Mouse (Mus musculus): ENCODE measurements around the gene Large1. TPM values are rescaled to one million over a fixed set of nuclear protein-coding genes. Genes with fewer than 3 reads are reported as not detected.

Large1 gene
- polyA plus RNA-seq, 1 experiment from 2014 or later = 17.0 TPM

DNA sequence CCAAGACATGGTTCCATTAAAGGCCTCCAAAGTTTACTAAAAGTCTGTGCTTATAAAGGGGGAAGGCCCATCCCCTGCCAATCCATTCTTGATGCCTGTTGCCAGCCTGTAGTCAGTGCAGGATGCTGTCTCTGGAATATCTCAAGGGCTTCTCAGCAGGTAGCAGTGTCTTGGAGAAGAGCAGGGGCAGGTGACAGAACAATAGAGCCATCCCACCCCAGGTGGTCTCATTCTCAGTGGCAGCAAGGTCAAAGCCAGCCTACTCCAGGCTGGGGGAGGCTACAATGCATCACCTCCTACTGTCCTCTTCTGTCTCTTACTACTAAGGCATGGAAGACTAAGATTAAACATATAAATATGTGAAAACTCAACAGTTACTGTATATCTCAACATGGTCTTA, 323.6 kb downstream of the Large1 start:
- H3K27ac ChIP-seq (ENCODE audit: low read length) = no peak overlapping the region
- H3K4me2 ChIP-seq (ENCODE audit: low read length) = no peak overlapping the region
- no peak overlapping the region for H3K9ac ChIP-seq (replicated peaks; ENCODE audit: low read depth, low read length)
- no peak overlapping the region for H3K4me3 ChIP-seq (replicated peaks; ENCODE audit: low read length)
- no peaks in the 10 kb centered on the region for H3K36me3 ChIP-seq (ENCODE audit: control insufficient read depth, insufficient read depth)
- no peaks in the 10 kb centered on the region for H3K9me3 ChIP-seq (ENCODE audit: control insufficient read depth, low read length)
- H3K4me1 ChIP-seq (replicated peaks; ENCODE audit: control insufficient read depth, insufficient read depth, low read length) = no peaks in the 10 kb centered on the region
- H3K27me3 ChIP-seq (replicated peaks; ENCODE audit: control insufficient read depth, insufficient read depth, low read length) = no peaks in the 10 kb centered on the region
- no peak for ATAC-seq

DNA sequence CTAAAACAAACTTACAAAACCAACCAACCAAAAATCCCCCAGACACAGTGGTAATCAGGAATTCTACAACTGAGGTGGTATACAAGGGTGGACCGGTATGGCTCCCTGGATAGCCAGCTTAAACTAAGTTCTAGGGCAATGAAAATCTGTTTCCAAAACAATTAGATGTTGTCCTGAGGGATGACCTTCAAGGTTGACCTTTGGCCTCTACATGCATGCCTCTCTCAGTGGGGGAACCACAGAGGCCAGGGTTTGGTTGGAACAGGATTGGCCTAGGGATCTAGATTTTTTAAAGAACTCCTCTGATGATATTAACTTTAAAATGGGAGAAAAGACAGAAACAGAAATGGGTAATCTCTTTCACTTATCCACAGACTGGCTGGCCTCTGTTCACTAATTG, 335.1 kb downstream of the Large1 start:
- Histone ChIP-seq H3K9me3 (ENCODE audit: control insufficient read depth, low read length) (no peaks in the 10 kb centered on the region), H3K36me3 (ENCODE audit: control insufficient read depth, insufficient read depth) (no peaks in the 10 kb centered on the region), H3K4me2 (ENCODE audit: low read length) (no peak overlapping the region), H3K27me3 (replicated peaks; ENCODE audit: control insufficient read depth, insufficient read depth, low read length) (no peaks in the 10 kb centered on the region), H3K4me1 (replicated peaks; ENCODE audit: control insufficient read depth, insufficient read depth, low read length) (0 out of 2 replicates have a peak, but pooled peaks cover 3% of the 10 kb centered on the region), H3K27ac (ENCODE audit: low read length) (no peak overlapping the region), H3K4me3 (replicated peaks; ENCODE audit: low read length) (no peak overlapping the region), H3K9ac (replicated peaks; ENCODE audit: low read depth, low read length) (no peak overlapping the region)
- ATAC-seq = no peak
- WGBS = 85% methylated on average over 1 of the region's 1 CpGs

DNA sequence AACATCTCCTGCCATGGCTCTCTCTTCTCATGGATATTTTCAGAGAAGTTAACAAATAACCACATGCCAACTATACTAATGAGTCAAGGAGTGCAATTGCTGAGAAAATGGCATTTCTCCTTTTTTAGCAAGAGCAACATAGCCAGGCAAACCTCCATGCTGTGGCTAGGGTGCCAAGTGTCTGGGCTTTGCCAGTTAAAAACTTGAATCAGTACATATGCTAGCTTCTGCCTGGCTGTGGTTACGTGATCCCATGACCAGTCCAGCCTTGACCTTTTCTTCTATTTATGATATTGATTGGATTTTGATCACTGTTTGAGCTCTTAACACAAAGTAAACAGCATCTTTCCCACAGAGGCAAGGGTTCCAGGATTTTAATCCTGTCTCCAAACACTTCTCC, 335.7 kb downstream of the Large1 start:
- no peak overlapping the region for H3K27ac ChIP-seq (ENCODE audit: low read length)
- 0 out of 2 replicates have a peak, but pooled peaks cover 3% of the 10 kb centered on the region for H3K4me1 ChIP-seq (replicated peaks; ENCODE audit: control insufficient read depth, insufficient read depth, low read length)
- no peak overlapping the region for H3K4me2 ChIP-seq (ENCODE audit: low read length)
- no peak overlapping the region for H3K4me3 ChIP-seq (replicated peaks; ENCODE audit: low read length)
- no peaks in the 10 kb centered on the region for H3K36me3 ChIP-seq (ENCODE audit: control insufficient read depth, insufficient read depth)
- no peak for ATAC-seq
- H3K9ac ChIP-seq (replicated peaks; ENCODE audit: low read depth, low read length) = no peak overlapping the region
- no peaks in the 10 kb centered on the region for H3K9me3 ChIP-seq (ENCODE audit: control insufficient read depth, low read length)
- no peaks in the 10 kb centered on the region for H3K27me3 ChIP-seq (replicated peaks; ENCODE audit: control insufficient read depth, insufficient read depth, low read length)
- WGBS = 80% methylated on average over 1 of the region's 1 CpGs

DNA sequence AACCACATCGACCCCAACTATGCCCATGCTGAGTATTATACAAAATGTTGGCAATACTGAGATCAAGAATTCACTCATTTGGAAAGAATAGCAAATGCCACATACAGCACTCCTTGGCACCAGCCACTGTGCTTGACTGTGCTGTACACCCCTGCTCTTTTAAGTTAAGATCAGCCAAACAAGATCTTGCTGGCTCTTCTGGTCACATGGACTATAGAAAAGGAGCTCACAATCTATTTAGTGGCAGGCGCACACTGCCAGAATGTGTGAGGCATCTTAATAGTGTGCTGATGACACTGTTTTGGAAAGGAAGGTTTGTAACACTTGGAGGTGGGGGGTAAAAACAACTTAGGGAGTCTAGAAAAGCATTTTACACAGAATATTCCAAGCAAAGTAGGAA, 337.0 kb downstream of the Large1 start:
- H3K9ac ChIP-seq (replicated peaks; ENCODE audit: low read depth, low read length) = no peak overlapping the region
- H3K4me2 ChIP-seq (ENCODE audit: low read length) = no peak overlapping the region
- ATAC-seq = peak; percentile 18; the same call in 1 of the 2 replicates
- no peak overlapping the region for H3K4me3 ChIP-seq (replicated peaks; ENCODE audit: low read length)
- no peaks in the 10 kb centered on the region for H3K9me3 ChIP-seq (ENCODE audit: control insufficient read depth, low read length)
- 87% methylated on average over 2 of the region's 2 CpGs for WGBS
- H3K27ac ChIP-seq (ENCODE audit: low read length) = no peak overlapping the region
- no peaks in the 10 kb centered on the region for H3K36me3 ChIP-seq (ENCODE audit: control insufficient read depth, insufficient read depth)
- 0 out of 2 replicates have a peak, but pooled peaks cover 3% of the 10 kb centered on the region for H3K4me1 ChIP-seq (replicated peaks; ENCODE audit: control insufficient read depth, insufficient read depth, low read length)
- H3K27me3 ChIP-seq (replicated peaks; ENCODE audit: control insufficient read depth, insufficient read depth, low read length) = no peaks in the 10 kb centered on the region

DNA sequence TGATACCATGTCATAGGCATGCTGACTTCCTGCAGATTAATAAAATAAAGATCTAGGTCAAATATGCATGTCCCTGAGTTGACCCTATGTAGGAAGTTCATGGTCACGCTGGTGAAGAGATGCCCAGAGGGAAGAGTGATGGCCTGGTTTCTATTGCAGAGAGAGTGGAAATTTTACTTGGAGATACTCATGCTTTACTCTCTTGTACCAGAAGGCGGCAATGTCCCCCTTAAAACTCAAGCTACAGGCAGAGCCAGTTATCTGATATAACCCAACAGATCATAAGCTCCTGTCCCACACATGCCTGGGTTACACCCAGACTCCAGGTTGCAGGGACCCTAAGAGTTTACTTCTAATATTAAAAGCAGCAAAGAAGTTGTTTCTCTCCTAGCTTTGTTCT, 345.9 kb downstream of the Large1 start:
- Histone ChIP-seq H3K27me3 (replicated peaks; ENCODE audit: control insufficient read depth, insufficient read depth, low read length) (no peaks in the 10 kb centered on the region), H3K4me2 (ENCODE audit: low read length) (no peak overlapping the region), H3K36me3 (ENCODE audit: control insufficient read depth, insufficient read depth) (no peaks in the 10 kb centered on the region), H3K4me3 (replicated peaks; ENCODE audit: low read length) (no peak overlapping the region), H3K27ac (ENCODE audit: low read length) (no peak overlapping the region), H3K4me1 (replicated peaks; ENCODE audit: control insufficient read depth, insufficient read depth, low read length) (peaks cover 7% of the 10 kb centered on the region), H3K9me3 (ENCODE audit: control insufficient read depth, low read length) (no peaks in the 10 kb centered on the region), H3K9ac (replicated peaks; ENCODE audit: low read depth, low read length) (no peak overlapping the region)
- ATAC-seq = peak; percentile 34
- WGBS = 72% methylated on average over 2 of the region's 2 CpGs

DNA sequence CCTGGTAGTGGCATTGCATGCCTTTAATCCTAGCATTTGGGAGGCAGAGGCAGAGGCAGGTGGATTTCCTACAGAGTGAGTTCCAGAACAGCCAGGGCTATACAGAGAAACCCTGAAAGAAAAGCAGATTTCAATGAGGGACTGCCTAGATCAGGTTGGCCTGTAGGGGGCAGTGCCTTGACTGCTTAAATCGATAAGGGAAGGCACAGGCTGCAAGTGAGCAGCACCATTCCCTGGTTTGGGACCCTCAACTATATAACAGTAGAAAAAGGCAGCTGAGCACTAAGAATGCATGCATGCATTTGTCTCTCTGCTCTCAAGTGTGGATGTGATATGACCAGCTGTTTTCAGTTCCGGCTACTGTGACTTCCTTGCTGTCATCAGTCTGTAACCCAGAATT, 349.5 kb downstream of the Large1 start:
- Histone ChIP-seq H3K4me3 (replicated peaks; ENCODE audit: low read length) (no peak overlapping the region), H3K4me2 (ENCODE audit: low read length) (no peak overlapping the region), H3K9ac (replicated peaks; ENCODE audit: low read depth, low read length) (no peak overlapping the region), H3K4me1 (replicated peaks; ENCODE audit: control insufficient read depth, insufficient read depth, low read length) (peaks cover 7% of the 10 kb centered on the region), H3K9me3 (ENCODE audit: control insufficient read depth, low read length) (no peaks in the 10 kb centered on the region), H3K27ac (ENCODE audit: low read length) (no peak overlapping the region), H3K36me3 (ENCODE audit: control insufficient read depth, insufficient read depth) (no peaks in the 10 kb centered on the region), H3K27me3 (replicated peaks; ENCODE audit: control insufficient read depth, insufficient read depth, low read length) (no peaks in the 10 kb centered on the region)
- peak; percentile 68 for ATAC-seq
- 44% methylated on average over 2 of the region's 2 CpGs for WGBS

DNA sequence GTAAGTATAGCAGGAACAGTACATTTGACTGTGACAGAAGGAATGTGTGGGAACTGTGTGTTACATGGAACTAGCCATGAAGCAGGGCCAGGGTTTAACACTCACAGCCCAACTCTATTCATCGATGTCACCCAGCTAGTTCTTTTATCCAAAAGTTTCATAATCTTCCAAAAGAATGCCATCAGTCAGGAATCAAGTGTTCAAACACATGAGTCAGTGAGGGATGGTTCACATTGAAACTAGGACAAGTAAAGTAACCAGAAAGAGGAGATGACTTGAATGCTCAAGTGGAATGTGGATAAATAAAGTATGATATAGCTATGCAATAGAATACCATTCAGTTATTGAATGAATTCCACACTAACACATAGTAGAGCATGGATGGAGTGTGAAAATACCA, 359.5 kb downstream of the Large1 start:
- no peak for ATAC-seq
- Histone ChIP-seq H3K36me3 (ENCODE audit: control insufficient read depth, insufficient read depth) (no peaks in the 10 kb centered on the region), H3K27ac (ENCODE audit: low read length) (no peak overlapping the region), H3K9me3 (ENCODE audit: control insufficient read depth, low read length) (no peaks in the 10 kb centered on the region), H3K9ac (replicated peaks; ENCODE audit: low read depth, low read length) (no peak overlapping the region), H3K4me1 (replicated peaks; ENCODE audit: control insufficient read depth, insufficient read depth, low read length) (no peaks in the 10 kb centered on the region), H3K4me2 (ENCODE audit: low read length) (no peak overlapping the region), H3K27me3 (replicated peaks; ENCODE audit: control insufficient read depth, insufficient read depth, low read length) (no peaks in the 10 kb centered on the region), H3K4me3 (replicated peaks; ENCODE audit: low read length) (no peak overlapping the region)
- 95% methylated on average over 1 of the region's 1 CpGs for WGBS

DNA sequence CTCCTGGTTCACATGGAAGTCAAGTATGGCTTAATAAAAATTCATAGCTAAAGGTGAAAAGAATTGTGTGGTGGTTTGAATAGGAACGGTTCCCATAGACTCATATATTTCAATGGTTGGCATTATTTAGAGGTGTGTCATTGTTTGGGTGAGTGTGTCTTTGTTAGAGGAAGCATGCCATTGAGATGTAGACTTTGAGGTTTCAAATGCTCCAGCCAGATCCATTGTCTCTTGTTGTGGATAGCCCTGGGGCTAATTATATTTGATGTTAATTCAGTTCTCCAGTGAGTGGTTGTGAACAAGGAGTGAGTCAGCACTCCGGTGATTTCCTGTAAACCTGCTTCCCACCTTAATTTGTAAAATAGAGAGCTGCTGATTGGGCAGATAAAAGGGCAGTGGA, 362.9 kb downstream of the Large1 start:
- Histone ChIP-seq H3K36me3 (ENCODE audit: control insufficient read depth, insufficient read depth) (no peaks in the 10 kb centered on the region), H3K4me1 (replicated peaks; ENCODE audit: control insufficient read depth, insufficient read depth, low read length) (no peaks in the 10 kb centered on the region), H3K27ac (ENCODE audit: low read length) (no peak overlapping the region), H3K9me3 (ENCODE audit: control insufficient read depth, low read length) (no peaks in the 10 kb centered on the region), H3K4me3 (replicated peaks; ENCODE audit: low read length) (no peak overlapping the region), H3K9ac (replicated peaks; ENCODE audit: low read depth, low read length) (no peak overlapping the region), H3K27me3 (replicated peaks; ENCODE audit: control insufficient read depth, insufficient read depth, low read length) (no peaks in the 10 kb centered on the region), H3K4me2 (ENCODE audit: low read length) (no peak overlapping the region)
- WGBS = 39% methylated on average over 2 of the region's 2 CpGs
- no peak for ATAC-seq

DNA sequence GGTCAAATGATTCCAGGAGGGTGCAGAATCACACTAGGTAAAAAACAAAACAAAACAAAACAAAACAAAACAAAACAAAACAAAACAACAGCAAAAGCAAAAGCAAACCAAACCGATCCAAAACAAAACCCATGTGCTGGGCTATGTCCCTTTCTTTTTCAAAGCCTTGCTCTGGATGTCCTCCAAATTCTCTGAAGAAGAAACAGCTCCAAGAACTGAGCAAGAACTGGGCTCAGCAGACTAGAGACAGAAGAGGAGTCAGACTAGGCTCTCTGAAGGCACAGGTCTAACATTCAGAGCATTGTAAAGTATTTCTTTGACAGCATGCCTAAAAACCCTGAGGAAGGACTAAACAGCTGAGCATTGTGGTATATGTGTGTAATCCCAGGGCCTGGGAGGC, 370.5 kb downstream of the Large1 start:
- ATAC-seq = no peak
- 92% methylated on average over 1 of the region's 1 CpGs for WGBS

DNA sequence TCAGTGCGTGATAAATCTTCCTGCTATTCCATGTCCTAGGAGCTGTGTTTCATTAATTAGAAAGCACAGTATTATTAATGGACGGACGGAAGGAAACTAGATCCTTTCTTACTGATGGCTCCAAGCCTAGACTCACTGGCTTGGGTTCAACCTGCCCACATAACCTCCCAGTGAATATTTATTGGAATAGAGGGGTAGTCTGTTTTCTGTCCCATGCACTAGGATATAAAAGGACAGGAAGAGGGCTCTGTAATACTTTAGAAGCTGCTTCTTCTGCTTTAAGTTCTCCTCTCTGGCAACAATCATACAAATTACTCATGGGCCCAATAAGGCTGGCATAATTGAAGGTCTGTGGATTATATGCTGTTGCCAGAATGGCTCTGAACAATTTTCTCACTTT, 398.3 kb downstream of the Large1 start:
- WGBS = 59% methylated on average over 3 of the region's 3 CpGs
- Histone ChIP-seq H3K4me1 (replicated peaks; ENCODE audit: control insufficient read depth, insufficient read depth, low read length) (no peaks in the 10 kb centered on the region; the same call in 1 of the 2 replicates), H3K27ac (ENCODE audit: low read length) (no peak overlapping the region), H3K9ac (replicated peaks; ENCODE audit: low read depth, low read length) (no peak overlapping the region), H3K4me2 (ENCODE audit: low read length) (no peak overlapping the region), H3K9me3 (ENCODE audit: control insufficient read depth, low read length) (no peaks in the 10 kb centered on the region), H3K36me3 (ENCODE audit: control insufficient read depth, insufficient read depth) (no peaks in the 10 kb centered on the region), H3K27me3 (replicated peaks; ENCODE audit: control insufficient read depth, insufficient read depth, low read length) (no peaks in the 10 kb centered on the region), H3K4me3 (replicated peaks; ENCODE audit: low read length) (no peak overlapping the region)
- no peak for ATAC-seq

More for the DNA sequence above, 370.5 kb downstream of the Large1 start:
- Histone ChIP-seq H3K27me3 (replicated peaks; ENCODE audit: control insufficient read depth, insufficient read depth, low read length) (no peaks in the 10 kb centered on the region), H3K4me2 (ENCODE audit: low read length) (no peak overlapping the region), H3K27ac (ENCODE audit: low read length) (no peak overlapping the region), H3K4me3 (replicated peaks; ENCODE audit: low read length) (no peak overlapping the region), H3K9ac (replicated peaks; ENCODE audit: low read depth, low read length) (no peak overlapping the region), H3K4me1 (replicated peaks; ENCODE audit: control insufficient read depth, insufficient read depth, low read length) (no peaks in the 10 kb centered on the region), H3K9me3 (ENCODE audit: control insufficient read depth, low read length) (no peaks in the 10 kb centered on the region), H3K36me3 (ENCODE audit: control insufficient read depth, insufficient read depth) (no peaks in the 10 kb centered on the region)

Data from forebrain, embryonic 16.5 days (tissue).